Mouse (Mus musculus): Measurements from ENCODE around the gene Fbf1. TPM values are rescaled to one million over a fixed set of nuclear protein-coding genes. Genes with fewer than 3 reads are reported as not detected.
A peak's percentile ranks its signal among the peaks of the same experiment; 100 is the strongest.

The Fbf1 gene
- polyA plus RNA-seq, 1 experiment = 24.0 TPM

GRCm38 (mm10) chr11:116148761-116149221 lies 19.2 kb downstream of the Fbf1 start:
- 85% methylated on average over 20 of the region's 20 CpGs for WGBS
- H3K27ac ChIP-seq (ENCODE audit: insufficient read depth, low read depth, low read length) = no peak overlapping the region

DNA sequence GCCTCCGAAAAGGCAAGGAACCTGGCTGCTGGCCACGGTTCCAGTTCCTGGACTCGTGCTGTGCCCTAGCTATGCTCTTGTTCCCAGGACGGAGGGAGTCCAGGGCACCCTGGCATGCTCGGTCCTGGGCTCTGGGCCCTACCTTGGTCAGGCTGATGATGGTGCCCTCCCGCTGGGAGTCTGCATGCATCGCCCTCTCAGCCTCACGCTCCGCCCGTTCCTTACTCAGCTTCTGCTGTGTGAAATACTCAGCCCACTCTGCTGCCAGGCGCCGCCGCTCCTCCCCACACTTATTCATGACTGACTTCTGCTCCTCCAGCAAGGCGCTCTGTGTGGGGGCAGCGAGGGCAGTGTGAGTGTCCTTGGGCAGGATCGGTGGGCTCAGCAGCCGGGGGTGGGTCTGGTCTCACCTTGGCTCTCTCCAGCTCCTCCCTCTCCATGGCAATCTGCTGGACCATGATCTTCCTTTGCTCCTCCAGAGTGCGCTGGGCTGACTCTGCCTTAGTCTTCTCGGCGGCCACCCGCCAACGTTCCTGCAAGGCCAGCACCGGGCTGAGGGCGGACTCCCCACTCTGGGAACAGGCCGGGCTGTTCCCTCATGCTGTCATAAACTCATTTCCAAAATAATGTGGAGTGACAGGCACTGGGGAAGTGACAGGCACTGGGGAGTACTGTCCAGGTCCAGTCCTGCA lies 21.5 kb downstream of the Fbf1 start:
- peak overlapping the region; percentile 62; the same call in 1 of the 2 replicates for H3K27ac ChIP-seq (ENCODE audit: insufficient read depth, low read depth, low read length)
- no peaks in the 10 kb centered on the region for H3K27me3 ChIP-seq (replicated peaks; ENCODE audit: control insufficient read depth, insufficient read depth, low read length)
- no peak overlapping the region for H3K4me3 ChIP-seq (ENCODE audit: insufficient read depth, low read depth, low read length)
- peaks cover 11% of the 10 kb centered on the region for H3K4me1 ChIP-seq (ENCODE audit: control insufficient read depth, insufficient read depth, low read length)
- TF ChIP-seq CTCF (conservative IDR thresholded peaks at IDR 0.05; ENCODE audit: insufficient read depth, insufficient read length, low read depth, low read length) (no peak), POLR2A (IDR thresholded peaks at IDR 0.05; ENCODE audit: low read depth, low read length) (no peak)
- peak; percentile 85 for DNase-seq
- 48% methylated on average over 25 of the region's 25 CpGs for WGBS
- H3K36me3 ChIP-seq (ENCODE audit: control insufficient read depth, insufficient read depth, low read length) = no peaks in the 10 kb centered on the region; the same call in 1 of the 2 replicates

More at GRCm38 (mm10) chr11:116148761-116149221, 19.2 kb downstream of the Fbf1 start:
- Histone ChIP-seq H3K4me1 (ENCODE audit: control insufficient read depth, insufficient read depth, low read length) (peaks cover 11% of the 10 kb centered on the region), H3K36me3 (ENCODE audit: control insufficient read depth, insufficient read depth, low read length) (no peaks in the 10 kb centered on the region; the same call in 1 of the 2 replicates), H3K27me3 (replicated peaks; ENCODE audit: control insufficient read depth, insufficient read depth, low read length) (no peaks in the 10 kb centered on the region), H3K4me3 (ENCODE audit: insufficient read depth, low read depth, low read length) (no peak overlapping the region)
- no peak for DNase-seq
- no peak for TF ChIP-seq CTCF (conservative IDR thresholded peaks at IDR 0.05; ENCODE audit: insufficient read depth, insufficient read length, low read depth, low read length)
- TF ChIP-seq POLR2A (IDR thresholded peaks at IDR 0.05; ENCODE audit: low read depth, low read length) = no peak

DNA sequence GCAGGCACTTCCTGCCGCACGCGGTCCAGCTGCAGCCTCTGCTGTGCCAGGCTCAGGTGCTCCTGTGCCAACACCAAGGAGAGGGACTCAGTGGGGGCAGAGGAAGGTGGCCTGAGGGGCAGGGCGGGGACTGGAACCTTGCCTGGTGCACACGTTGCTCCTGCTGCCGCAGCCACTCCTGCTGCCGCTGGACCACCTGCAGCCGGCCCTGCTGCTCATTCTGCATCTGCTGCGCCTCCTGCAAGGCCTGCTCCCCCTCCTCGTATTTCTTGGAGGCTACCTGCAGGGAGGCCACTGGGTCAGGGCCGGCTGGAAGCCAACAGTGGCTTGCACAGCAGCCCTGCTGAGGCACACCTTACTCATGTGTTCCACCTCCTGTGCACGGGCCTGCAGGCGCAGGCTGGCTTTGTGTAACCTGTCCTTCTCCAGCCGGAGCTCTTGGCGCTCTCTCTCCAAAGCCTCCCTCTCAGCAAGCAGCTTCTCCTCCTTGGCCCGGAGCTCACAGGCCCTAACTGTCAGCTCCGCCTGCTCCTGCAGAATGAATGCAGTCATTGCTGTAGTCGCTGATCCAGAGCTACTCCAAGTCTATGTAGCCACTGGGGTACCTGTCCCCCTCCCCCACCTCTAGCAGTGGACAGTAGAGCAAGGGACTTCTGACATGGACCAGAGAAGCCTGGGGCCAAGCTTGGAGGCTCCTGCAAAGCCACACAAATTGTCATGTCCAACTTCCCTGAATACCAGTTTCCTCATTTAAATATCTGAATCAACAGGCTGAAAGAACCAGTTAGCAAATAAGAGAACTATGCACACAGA lies 22.3 kb downstream of the Fbf1 start:
- peak; percentile 44 for DNase-seq
- peaks cover 11% of the 10 kb centered on the region for H3K4me1 ChIP-seq (ENCODE audit: control insufficient read depth, insufficient read depth, low read length)
- no peak overlapping the region for H3K4me3 ChIP-seq (ENCODE audit: insufficient read depth, low read depth, low read length)
- WGBS = 54% methylated on average over 18 of the region's 18 CpGs
- H3K36me3 ChIP-seq (ENCODE audit: control insufficient read depth, insufficient read depth, low read length) = no peaks in the 10 kb centered on the region
- peak overlapping the region; percentile 59 for H3K27ac ChIP-seq (ENCODE audit: insufficient read depth, low read depth, low read length)
- TF ChIP-seq POLR2A (IDR thresholded peaks at IDR 0.05; ENCODE audit: low read depth, low read length) = no peak
- no peak for TF ChIP-seq CTCF (conservative IDR thresholded peaks at IDR 0.05; ENCODE audit: insufficient read depth, insufficient read length, low read depth, low read length)
- no peaks in the 10 kb centered on the region for H3K27me3 ChIP-seq (replicated peaks; ENCODE audit: control insufficient read depth, insufficient read depth, low read length)

DNA sequence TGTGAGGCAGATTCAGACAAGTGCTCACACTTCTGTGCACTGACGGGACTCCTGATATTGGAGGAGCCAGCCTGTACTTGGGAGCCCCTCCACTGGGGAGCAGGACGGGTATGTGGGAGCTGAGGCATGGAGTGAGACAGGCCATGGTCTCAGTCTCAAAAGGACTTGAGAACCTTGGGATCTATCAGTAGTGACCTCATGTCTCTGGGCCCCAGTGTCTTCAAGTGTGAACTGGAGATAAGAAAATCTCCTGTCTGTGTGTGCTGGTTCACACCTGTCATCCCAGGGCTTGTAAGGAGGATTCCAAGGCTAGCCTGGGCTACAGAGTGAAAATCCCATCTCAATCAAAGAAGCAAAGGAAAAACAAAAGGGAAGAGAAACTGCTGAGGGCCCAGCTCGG lies 24.5 kb downstream of the Fbf1 start:
- no peak overlapping the region for H3K27ac ChIP-seq (ENCODE audit: insufficient read depth, low read depth, low read length)
- peaks cover 19% of the 10 kb centered on the region for H3K4me1 ChIP-seq (ENCODE audit: control insufficient read depth, insufficient read depth, low read length)
- no peak for DNase-seq
- no peaks in the 10 kb centered on the region for H3K36me3 ChIP-seq (ENCODE audit: control insufficient read depth, insufficient read depth, low read length)
- WGBS = 98% methylated on average over 3 of the region's 3 CpGs
- no peak overlapping the region for H3K4me3 ChIP-seq (ENCODE audit: insufficient read depth, low read depth, low read length)
- H3K27me3 ChIP-seq (replicated peaks; ENCODE audit: control insufficient read depth, insufficient read depth, low read length) = no peaks in the 10 kb centered on the region
- TF ChIP-seq POLR2A (IDR thresholded peaks at IDR 0.05; ENCODE audit: low read depth, low read length) (no peak), CTCF (conservative IDR thresholded peaks at IDR 0.05; ENCODE audit: insufficient read depth, insufficient read length, low read depth, low read length) (no peak)

DNA sequence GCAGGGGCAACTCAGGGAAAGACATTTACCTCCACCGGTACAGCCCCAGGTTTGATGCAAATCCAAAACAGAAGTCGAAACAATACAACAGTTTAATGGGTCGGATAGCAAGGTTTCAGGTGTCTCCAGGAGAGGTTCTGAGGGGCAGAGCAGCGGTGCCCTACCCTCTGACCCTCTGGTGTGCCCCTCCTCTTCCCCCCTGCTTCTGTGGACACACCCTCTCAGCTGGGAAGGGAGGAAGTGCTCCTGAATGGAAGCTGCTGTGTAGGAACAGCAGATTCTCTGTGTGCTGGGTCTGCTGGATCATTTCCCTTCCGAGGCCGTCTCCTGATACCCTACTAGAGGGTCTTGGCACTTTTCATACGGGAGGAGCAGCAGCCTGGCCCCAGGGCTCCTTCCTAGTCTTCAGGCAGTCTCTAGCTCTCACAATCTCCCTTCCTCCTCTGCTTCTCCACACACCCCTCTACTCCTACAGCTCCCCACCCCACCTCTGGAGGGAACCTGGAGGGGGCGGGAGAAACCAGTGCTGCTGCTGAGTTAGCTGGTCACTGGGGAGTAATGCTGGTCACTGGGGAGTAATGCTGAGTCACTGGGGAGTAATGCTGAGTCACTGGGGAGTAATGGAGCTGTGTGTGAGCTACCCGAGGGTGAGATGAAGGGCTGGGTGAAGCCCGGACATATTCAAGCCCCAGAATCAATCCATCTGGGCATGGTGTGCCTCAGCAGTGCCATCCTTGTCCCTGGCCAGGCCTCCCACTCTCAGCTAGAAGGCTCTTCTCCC lies 25.6 kb downstream of the Fbf1 start:
- no peak overlapping the region for H3K4me3 ChIP-seq (ENCODE audit: insufficient read depth, low read depth, low read length)
- TF ChIP-seq CTCF (conservative IDR thresholded peaks at IDR 0.05; ENCODE audit: insufficient read depth, insufficient read length, low read depth, low read length) = no peak
- TF ChIP-seq POLR2A (IDR thresholded peaks at IDR 0.05; ENCODE audit: low read depth, low read length) = no peak
- DNase-seq = no peak
- 78% methylated on average over 10 of the region's 10 CpGs for WGBS
- no peak overlapping the region for H3K27ac ChIP-seq (ENCODE audit: insufficient read depth, low read depth, low read length)
- H3K4me1 ChIP-seq (ENCODE audit: control insufficient read depth, insufficient read depth, low read length) = peaks cover 19% of the 10 kb centered on the region
- H3K36me3 ChIP-seq (ENCODE audit: control insufficient read depth, insufficient read depth, low read length) = no peaks in the 10 kb centered on the region
- no peaks in the 10 kb centered on the region for H3K27me3 ChIP-seq (replicated peaks; ENCODE audit: control insufficient read depth, insufficient read depth, low read length)

DNA sequence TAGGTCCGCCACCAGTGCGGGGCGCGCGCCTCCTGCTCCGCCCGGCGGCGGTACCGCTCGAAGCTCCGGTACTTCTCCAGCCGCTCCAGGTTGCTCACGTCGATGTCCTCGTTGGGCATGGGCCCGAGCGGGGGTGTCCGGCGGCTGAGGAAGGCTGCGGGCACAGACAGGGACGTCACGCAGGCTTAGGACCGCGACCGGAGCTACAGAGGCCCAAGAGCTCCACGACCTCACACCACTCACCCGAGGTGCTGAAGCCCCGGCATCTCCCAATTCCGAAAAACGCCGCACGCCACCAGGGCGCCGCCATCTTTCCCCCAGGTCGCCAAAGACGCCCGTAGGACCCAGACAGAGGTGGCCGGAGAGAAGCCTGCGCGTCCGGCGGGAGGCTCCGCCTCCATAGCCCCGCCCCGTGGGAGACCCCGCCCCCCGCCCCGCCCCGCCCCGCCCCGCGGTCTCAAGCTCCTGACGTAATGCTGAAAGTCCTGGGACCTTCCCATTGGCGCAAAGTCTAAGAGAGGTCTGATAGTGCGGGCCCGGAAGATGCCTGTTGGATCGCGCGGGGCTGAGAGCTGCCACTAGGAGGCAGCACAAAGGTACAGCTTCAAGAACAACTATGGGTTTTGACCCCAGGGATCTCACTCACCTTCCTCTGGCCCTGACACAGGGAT lies 29.4 kb downstream of the Fbf1 start, which contains the start of gene Mrpl38:
TSS of gene Mrpl38 (minus strand) at position 401 of the 671 bp plus-strand sequence.
- TF ChIP-seq POLR2A (IDR thresholded peaks at IDR 0.05; ENCODE audit: low read depth, low read length) (no peak), CTCF (conservative IDR thresholded peaks at IDR 0.05; ENCODE audit: insufficient read depth, insufficient read length, low read depth, low read length) (peak; percentile 88)
- peaks cover 8% of the 10 kb centered on the region; the same call in 1 of the 2 replicates for H3K4me1 ChIP-seq (ENCODE audit: control insufficient read depth, insufficient read depth, low read length)
- H3K27me3 ChIP-seq (replicated peaks; ENCODE audit: control insufficient read depth, insufficient read depth, low read length) = no peaks in the 10 kb centered on the region
- peak within 1 kb of the TSS; percentile 51 for H3K27ac ChIP-seq (ENCODE audit: insufficient read depth, low read depth, low read length)
- DNase-seq = peak; percentile 97
- peak within 1 kb of the TSS; percentile 80 for H3K4me3 ChIP-seq (ENCODE audit: insufficient read depth, low read depth, low read length)
- H3K36me3 ChIP-seq (ENCODE audit: control insufficient read depth, insufficient read depth, low read length) = no peaks in the 10 kb centered on the region
- WGBS = under 1% methylated on average over 60 of the region's 60 CpGs

All from kidney, adult 2 months (tissue).